Mouse (Mus musculus) hindbrain, embryonic 16.5 days (tissue): ENCODE measurements around the gene Tada2b. TPM values are rescaled to one million over a fixed set of nuclear protein-coding genes. Genes with fewer than 3 reads are reported as not detected.

ENCODE experiments used
- ATAC-seq: fragments of 200-750 bp; cut with Nextera tagmentation; 2 replicates; pipeline ENCODE4 v1.8.0; 2017; ENCODE audit warnings: moderate TSS enrichment, moderate library complexity
- H3K27ac ChIP-seq: fragments of 300-500 bp; sonication (generic); 2 replicates; pipeline ENCODE4 v1.5.1; 2014; ENCODE audit warnings: low read depth, mild to moderate bottlenecking, control low read depth, low read length, moderate library complexity
- H3K27me3 ChIP-seq: fragments of 300-500 bp; sonication (generic); replicated peaks from 2 replicates; pipeline ENCODE4 v1.6.1; 2014; ENCODE audit warnings: low read length; ENCODE audit not compliant: control insufficient read depth, insufficient read depth
- H3K36me3 ChIP-seq: fragments of 300-500 bp; sonication (generic); 2 replicates; pipeline ENCODE4 v1.6.1; 2014; ENCODE audit warnings: mild to moderate bottlenecking, low read length, moderate library complexity, mixed read lengths; ENCODE audit not compliant: control insufficient read depth, insufficient read depth
- H3K4me1 ChIP-seq: fragments of 300-500 bp; sonication (generic); 2 replicates; pipeline ENCODE4 v1.6.1; 2014; ENCODE audit warnings: low read depth, low read length; ENCODE audit not compliant: control insufficient read depth, insufficient read depth
- H3K4me2 ChIP-seq: fragments of 300-500 bp; sonication (generic); 2 replicates; pipeline ENCODE4 v1.6.1; 2014; ENCODE audit warnings: mild to moderate bottlenecking, low read length, control low read depth, moderate library complexity
- H3K4me3 ChIP-seq: fragments of 300-500 bp; sonication (generic); 2 replicates; pipeline ENCODE4 v1.5.1; 2014; ENCODE audit warnings: mild to moderate bottlenecking, low read length, control low read depth, moderate library complexity
- H3K9ac ChIP-seq: fragments of 300-500 bp; sonication (generic); 2 replicates; pipeline ENCODE4 v1.6.1; 2014; ENCODE audit warnings: low read depth, mild to moderate bottlenecking, control low read depth, low read length, moderate library complexity
- H3K9me3 ChIP-seq: fragments of 300-500 bp; sonication (generic); 2 replicates; pipeline ENCODE4 v1.6.1; 2014; ENCODE audit warnings: mild to moderate bottlenecking, low read length, moderate library complexity; ENCODE audit not compliant: control insufficient read depth
- WGBS: fragments of 180-500 bp; shearing (Covaris S2); extraction: QIAGEN DNeasy Blood & Tissue Kit; methylation state at CpG from one replicate; pipeline ENCODE4 v1.1.7; 2014; 5-methylcytosine and 5-hydroxymethylcytosine counted together
- polyA plus RNA-seq: library from polyadenylated mRNA; unstranded; fragments of >200 nt; fragmentation: Nextera tagmentation; extraction: Ambion mirVana; gene quantifications from 2 replicates; pipeline ENCODE4 v1.2.1, GENCODE M21; 2015

Gene Tada2b
- polyA plus RNA-seq, 1 experiment from 2014 or later, result 3.6 TPM

GRCm38 (mm10) chr5:36440741-36441140 is 43.3 kb downstream of the Tada2b start:
- no peak overlapping the region for H3K9ac ChIP-seq
- H3K4me3 ChIP-seq, result no peak overlapping the region
- peaks cover 6% of the 10 kb centered on the region; the same call in 1 of the 2 replicates for H3K4me1 ChIP-seq
- WGBS, result 44% methylated on average over 3 of the region's 3 CpGs
- no peak overlapping the region for H3K27ac ChIP-seq
- no peaks in the 10 kb centered on the region for H3K27me3 ChIP-seq
- H3K36me3 ChIP-seq, result no peaks in the 10 kb centered on the region
- H3K9me3 ChIP-seq, result no peaks in the 10 kb centered on the region
- no peak for ATAC-seq
- H3K4me2 ChIP-seq, result no peak overlapping the region

- no peak overlapping the region for H3K9ac ChIP-seq
- H3K4me1 ChIP-seq, result no peaks in the 10 kb centered on the region; the same call in 1 of the 2 replicates
- ATAC-seq, result no peak
- 81% methylated on average over 4 of the region's 4 CpGs for WGBS
- no peak overlapping the region for H3K27ac ChIP-seq
- H3K36me3 ChIP-seq, result no peaks in the 10 kb centered on the region
- no peaks in the 10 kb centered on the region for H3K9me3 ChIP-seq
- H3K4me3 ChIP-seq, result no peak overlapping the region
- no peak overlapping the region for H3K4me2 ChIP-seq
- H3K27me3 ChIP-seq, result no peaks in the 10 kb centered on the region
Observed at GRCm38 (mm10) chr5:36436858-36437257, 47.2 kb downstream of the Tada2b start.

- ATAC-seq, result peak; percentile 63
- Histone ChIP-seq H3K4me1 (no peaks in the 10 kb centered on the region), H3K9me3 (no peaks in the 10 kb centered on the region), H3K4me3 (no peak overlapping the region), H3K4me2 (no peak overlapping the region), H3K27me3 (no peaks in the 10 kb centered on the region), H3K9ac (no peak overlapping the region), H3K27ac (no peak overlapping the region), H3K36me3 (no peaks in the 10 kb centered on the region)
- 42% methylated on average over 9 of the region's 9 CpGs for WGBS
Observed at GRCm38 (mm10) chr5:36434398-36434967, 49.6 kb downstream of the Tada2b start.

GRCm38 (mm10) chr5:36431711-36432110 is 52.4 kb downstream of the Tada2b start:
- H3K4me3 ChIP-seq, result no peak overlapping the region
- no peaks in the 10 kb centered on the region for H3K36me3 ChIP-seq
- no peaks in the 10 kb centered on the region for H3K27me3 ChIP-seq
- H3K27ac ChIP-seq, result no peak overlapping the region
- WGBS, result 53% methylated on average over 2 of the region's 2 CpGs
- peaks cover 5% of the 10 kb centered on the region; the same call in 1 of the 2 replicates for H3K4me1 ChIP-seq
- ATAC-seq, result no peak
- no peak overlapping the region for H3K9ac ChIP-seq
- no peaks in the 10 kb centered on the region for H3K9me3 ChIP-seq
- no peak overlapping the region for H3K4me2 ChIP-seq

- Histone ChIP-seq H3K4me1 (peaks cover 5% of the 10 kb centered on the region; the same call in 1 of the 2 replicates), H3K9ac (no peak overlapping the region), H3K27me3 (no peaks in the 10 kb centered on the region), H3K27ac (no peak overlapping the region), H3K4me3 (no peak overlapping the region), H3K4me2 (no peak overlapping the region), H3K36me3 (no peaks in the 10 kb centered on the region), H3K9me3 (no peaks in the 10 kb centered on the region)
- WGBS, result 77% methylated on average over 3 of the region's 3 CpGs
- ATAC-seq, result no peak
Observed at GRCm38 (mm10) chr5:36429551-36429950, 54.5 kb downstream of the Tada2b start.

GRCm38 (mm10) chr5:36427831-36428230 is 56.3 kb downstream of the Tada2b start:
- H3K27ac ChIP-seq, result no peak overlapping the region
- no peak overlapping the region for H3K4me3 ChIP-seq
- no peaks in the 10 kb centered on the region for H3K9me3 ChIP-seq
- peak; percentile 63; the same call in 1 of the 2 replicates for ATAC-seq
- 42% methylated on average over 11 of the region's 11 CpGs for WGBS
- no peak overlapping the region for H3K4me2 ChIP-seq
- H3K9ac ChIP-seq, result no peak overlapping the region
- H3K27me3 ChIP-seq, result no peaks in the 10 kb centered on the region
- H3K4me1 ChIP-seq, result peaks cover 5% of the 10 kb centered on the region; the same call in 1 of the 2 replicates
- no peaks in the 10 kb centered on the region for H3K36me3 ChIP-seq

GRCm38 (mm10) chr5:36426404-36426803 is 57.7 kb downstream of the Tada2b start:
- no peaks in the 10 kb centered on the region for H3K36me3 ChIP-seq
- no peaks in the 10 kb centered on the region for H3K9me3 ChIP-seq
- H3K27me3 ChIP-seq, result no peaks in the 10 kb centered on the region
- peaks cover 5% of the 10 kb centered on the region; the same call in 1 of the 2 replicates for H3K4me1 ChIP-seq
- WGBS, result 83% methylated on average over 5 of the region's 5 CpGs
- no peak overlapping the region for H3K4me2 ChIP-seq
- ATAC-seq, result no peak
- H3K4me3 ChIP-seq, result no peak overlapping the region
- H3K9ac ChIP-seq, result no peak overlapping the region
- no peak overlapping the region for H3K27ac ChIP-seq

- Histone ChIP-seq H3K4me2 (no peak overlapping the region), H3K9ac (no peak overlapping the region), H3K4me1 (peaks cover 5% of the 10 kb centered on the region; the same call in 1 of the 2 replicates), H3K27me3 (no peaks in the 10 kb centered on the region), H3K36me3 (no peaks in the 10 kb centered on the region), H3K4me3 (no peak overlapping the region), H3K27ac (no peak overlapping the region), H3K9me3 (no peaks in the 10 kb centered on the region)
- no peak for ATAC-seq
Observed at GRCm38 (mm10) chr5:36424676-36425075, 59.4 kb downstream of the Tada2b start.
